Mouse (Mus musculus): ENCODE measurements around the gene Ssh2.

The Ssh2 gene

DNA sequence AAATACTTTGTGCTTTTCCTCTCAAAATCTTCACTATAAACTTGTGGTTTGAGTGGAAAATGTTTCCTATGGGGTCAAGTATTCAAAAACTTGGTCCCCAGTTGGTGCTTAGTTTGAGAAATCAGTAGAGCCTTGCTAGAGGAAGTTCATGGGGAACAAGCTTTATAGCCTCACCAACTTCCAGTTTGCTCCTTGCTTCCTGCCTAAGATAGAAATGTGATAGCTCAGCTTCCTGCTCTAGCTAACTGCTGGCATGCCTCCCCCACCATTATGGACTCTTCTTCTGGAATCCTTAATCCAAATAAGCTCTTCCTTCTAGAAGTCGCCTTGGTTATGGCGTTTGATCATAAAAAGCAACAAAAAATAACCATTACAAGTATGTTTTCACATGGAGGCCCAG lies 190.2 kb downstream of the Ssh2 start:
- no peak for DNase-seq (ENCODE audit: low spot score)

DNA sequence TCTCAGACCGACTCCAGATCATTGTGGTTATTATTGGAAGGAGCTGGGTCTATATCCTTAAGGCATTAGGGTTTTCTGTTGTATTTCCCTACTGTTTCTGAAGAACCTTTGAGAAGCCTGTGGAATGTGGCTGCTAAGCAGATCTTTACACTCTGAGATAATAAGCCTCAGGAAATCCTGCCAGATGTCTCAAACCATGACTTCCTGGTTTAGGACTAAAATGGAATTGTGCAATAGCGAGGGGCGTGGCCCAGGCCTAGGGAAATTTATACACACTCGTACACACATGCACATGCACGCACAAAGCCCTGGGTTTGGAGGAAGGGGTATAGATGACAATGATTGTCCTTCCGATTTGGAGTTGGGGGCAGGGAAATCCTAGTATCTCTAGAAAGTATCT lies 193.8 kb downstream of the Ssh2 start:
- DNase-seq (ENCODE audit: low spot score), result peak; percentile 31

DNA sequence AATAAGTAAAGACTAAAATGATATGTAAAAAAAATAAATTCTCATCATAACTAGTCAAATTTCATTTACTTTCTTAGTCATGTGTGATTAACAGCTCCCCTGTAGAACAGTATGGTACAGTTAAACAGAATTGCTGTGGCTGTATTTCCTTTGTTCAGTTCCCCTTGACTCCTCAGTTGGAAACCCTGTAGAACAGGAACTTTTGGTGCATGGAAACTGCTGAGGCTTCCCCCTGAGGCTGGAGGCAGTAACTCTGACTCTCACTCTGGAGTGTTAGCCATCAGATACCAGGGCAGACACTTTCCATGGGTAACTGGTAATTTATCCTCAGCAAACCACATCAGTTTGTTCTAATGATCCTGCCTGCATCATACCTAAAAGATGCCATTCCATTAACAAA lies 195.2 kb downstream of the Ssh2 start:
- DNase-seq (ENCODE audit: low spot score), result no peak

DNA sequence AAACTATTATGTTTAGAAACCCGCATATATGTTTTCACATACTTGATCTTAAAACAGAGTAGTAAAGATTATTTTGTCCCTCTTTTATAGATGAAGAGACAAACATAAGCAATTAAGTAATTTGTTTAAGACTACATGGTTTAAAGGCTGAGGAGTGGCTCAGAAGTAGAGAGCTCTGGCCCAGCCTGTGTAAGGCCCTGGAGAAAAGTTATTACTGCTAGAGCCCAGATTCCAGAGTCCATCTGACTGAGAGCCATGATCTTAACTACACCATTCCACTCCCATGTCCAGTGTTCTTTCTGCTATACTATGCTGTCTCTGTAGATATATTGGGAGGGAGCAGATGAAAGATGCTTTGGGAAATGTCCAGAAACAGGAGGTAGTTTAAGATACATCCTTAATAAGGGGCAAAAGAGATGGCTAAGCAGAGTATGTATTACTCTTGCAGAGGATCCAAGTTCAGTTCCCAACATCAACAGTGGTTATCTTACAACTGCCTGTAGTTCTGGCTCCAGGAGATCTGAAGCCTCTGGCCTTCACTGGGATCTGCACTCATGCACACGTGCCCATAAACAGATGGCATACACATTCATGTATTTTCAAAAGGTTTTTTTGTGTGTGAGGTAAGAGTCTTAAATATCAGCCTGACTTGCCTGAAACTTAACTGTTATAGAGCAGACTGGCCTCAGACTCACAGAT lies 198.2 kb downstream of the Ssh2 start:
- DNase-seq (ENCODE audit: low spot score), result no peak

DNA sequence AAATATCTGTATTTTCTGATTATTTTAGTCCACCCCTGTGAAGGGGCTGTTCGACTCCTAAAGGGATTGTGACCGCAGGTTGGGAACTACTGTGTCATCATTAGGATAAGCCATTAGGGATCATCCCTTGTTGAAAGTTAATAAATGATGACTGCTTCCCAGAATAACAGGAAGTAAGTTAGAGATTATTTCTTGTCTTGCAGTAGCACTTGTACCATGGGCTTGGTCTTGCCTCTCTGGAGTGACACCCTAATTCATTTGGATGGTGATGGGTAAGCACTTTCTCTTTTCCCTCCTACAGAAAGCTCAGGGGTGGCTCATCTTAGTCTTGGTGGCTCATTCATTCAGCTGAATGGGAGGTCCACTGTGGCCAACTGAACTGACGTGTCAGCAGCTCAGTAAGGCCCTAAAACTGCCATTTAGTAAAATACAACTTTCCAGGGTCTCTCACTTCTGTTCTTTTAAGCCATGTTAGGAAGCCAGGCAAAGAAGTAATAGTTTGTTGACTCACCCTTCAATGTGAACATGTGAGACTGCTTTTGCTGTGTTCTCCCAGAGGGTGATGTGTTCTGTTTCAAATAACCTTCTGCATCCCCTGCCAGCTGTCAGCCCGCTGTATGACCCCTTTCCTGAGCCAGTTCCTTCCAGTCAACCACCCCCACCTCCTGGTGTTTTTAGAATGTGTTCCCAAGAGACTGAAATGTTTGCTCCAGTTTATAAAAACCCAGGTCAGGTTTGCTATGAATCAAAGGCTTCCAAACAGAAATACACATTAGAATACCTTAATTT lies 200.3 kb downstream of the Ssh2 start:
- no peak for DNase-seq (ENCODE audit: low spot score)

DNA sequence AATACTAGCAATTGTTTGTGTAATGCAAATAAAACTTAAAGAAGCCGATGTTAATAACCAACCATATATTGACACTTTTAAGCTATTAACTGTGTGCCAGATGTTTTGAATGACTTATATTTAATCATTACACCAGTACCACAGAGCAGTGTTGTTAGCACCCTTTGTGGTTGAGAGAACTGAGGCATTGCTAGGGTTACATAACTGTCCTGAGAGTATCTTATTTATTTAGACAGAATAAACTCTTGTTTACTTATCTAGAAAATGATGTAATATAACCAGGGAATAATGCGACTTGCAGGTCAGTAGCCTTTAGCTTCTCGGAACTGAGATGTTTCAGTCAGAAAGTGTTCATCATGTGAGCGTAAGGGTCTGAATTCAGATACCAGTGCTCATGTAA lies 201.9 kb downstream of the Ssh2 start:
- DNase-seq (ENCODE audit: low spot score), result no peak

DNA sequence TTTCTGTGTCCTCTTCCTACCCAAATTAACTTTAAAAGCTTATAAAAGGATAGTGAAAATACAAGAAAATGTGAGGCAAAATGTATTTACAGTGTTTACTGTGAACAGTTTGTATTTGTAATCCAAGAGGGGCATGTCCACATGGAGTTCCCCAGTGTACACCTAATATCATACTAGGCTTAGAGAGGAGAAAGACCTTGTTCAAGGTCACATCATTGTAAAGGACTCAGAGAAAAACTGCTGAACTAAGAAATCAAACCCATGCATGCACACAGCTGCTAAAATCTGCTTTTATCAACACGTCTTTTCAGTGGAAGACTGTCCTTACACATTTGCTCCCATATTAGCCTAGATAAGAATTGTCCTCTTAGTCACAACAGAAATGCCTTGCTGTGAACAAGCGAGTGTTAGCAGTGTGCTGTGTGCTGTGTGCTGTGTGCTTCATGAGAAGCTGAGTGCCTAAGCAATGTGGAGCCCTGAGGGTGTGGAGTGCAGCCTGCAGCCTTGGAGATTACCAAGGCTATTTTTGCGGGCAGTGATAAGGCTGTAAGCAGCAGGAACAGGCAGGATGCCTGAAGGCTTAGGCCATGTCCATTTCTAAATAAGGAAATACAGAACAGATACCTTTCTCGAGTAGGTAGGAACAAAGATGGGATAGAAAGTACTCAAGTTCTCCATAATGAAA lies 207.2 kb downstream of the Ssh2 start:
- no peak for DNase-seq (ENCODE audit: low spot score)

DNA sequence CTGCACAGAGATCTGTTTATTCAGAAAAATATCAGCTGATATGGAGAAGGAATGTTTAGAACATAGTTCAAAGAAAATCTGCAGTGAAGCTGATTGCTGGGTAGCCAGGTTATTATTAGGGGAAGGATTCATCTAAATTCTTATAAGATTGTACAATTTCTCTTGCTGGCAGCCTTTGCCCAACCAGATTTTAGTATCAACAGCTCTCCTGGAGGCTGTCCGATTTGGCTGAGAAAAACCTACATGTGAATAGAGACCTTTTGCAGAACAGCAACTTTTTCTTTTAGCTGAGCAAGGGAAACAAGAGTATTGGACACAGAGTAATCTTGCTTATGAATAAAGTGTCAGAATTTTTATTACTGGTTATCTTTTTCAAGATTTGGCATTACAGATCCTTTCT lies 212.4 kb downstream of the Ssh2 start:
- DNase-seq (ENCODE audit: low spot score), result no peak

DNA sequence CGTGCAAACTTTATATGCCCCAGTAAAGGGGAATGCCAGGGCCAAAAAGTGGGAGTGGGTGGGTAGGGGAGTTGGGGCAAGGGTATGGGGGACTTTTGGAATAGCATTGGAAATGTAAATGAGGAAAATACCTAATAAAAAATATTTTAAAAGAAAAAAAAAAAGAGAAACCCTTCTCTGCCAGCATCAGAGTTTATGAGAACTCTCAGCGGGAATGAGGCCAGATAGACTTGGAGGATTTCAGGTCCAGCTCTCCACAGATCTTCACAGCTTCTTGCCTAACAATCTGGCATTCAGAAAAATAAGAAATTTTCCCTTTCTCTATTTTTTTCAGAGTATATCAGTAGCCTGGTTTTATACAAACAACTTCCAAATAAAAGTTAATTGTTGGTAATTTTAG lies 220.9 kb downstream of the Ssh2 start:
- DNase-seq (ENCODE audit: low spot score), result no peak

DNA sequence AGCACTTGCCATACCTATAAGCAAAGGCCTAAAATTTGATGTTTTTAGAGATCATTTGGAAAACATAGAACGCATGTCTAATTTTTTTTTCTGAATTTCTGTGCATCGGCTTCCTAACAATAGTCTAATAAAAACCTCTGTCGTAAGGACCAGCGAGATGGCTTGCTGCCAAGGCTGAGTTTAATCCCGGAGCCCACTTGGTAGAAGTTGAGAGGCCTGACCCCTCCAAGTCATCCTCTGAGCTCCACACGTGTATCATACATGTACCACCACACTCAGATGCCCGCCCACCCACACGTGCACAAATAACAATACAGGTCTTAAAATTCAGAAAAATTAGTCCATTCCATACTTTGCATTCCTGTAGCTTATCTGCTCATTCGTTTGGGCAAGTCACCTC lies 224.0 kb downstream of the Ssh2 start:
- DNase-seq (ENCODE audit: low spot score), result no peak

DNA sequence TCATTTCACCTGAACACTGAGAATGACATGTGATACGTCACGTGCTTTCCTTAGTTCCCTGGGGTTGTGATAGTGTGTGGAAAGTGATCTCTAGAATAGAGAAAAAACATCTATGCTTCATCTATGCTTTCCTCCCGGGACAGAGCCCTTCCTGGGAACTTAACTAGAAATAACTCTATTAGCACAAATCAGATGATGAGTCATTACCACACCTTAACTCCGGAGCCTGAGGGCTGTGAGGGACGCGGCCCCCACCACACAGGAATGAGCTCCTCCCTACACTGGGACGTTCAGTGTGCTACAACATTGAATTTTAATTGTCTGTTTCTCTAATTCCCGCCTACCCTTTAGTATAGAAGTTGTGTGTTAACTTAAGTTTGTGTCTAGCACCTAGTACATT lies 224.9 kb downstream of the Ssh2 start:
- no peak for DNase-seq (ENCODE audit: low spot score)

DNA sequence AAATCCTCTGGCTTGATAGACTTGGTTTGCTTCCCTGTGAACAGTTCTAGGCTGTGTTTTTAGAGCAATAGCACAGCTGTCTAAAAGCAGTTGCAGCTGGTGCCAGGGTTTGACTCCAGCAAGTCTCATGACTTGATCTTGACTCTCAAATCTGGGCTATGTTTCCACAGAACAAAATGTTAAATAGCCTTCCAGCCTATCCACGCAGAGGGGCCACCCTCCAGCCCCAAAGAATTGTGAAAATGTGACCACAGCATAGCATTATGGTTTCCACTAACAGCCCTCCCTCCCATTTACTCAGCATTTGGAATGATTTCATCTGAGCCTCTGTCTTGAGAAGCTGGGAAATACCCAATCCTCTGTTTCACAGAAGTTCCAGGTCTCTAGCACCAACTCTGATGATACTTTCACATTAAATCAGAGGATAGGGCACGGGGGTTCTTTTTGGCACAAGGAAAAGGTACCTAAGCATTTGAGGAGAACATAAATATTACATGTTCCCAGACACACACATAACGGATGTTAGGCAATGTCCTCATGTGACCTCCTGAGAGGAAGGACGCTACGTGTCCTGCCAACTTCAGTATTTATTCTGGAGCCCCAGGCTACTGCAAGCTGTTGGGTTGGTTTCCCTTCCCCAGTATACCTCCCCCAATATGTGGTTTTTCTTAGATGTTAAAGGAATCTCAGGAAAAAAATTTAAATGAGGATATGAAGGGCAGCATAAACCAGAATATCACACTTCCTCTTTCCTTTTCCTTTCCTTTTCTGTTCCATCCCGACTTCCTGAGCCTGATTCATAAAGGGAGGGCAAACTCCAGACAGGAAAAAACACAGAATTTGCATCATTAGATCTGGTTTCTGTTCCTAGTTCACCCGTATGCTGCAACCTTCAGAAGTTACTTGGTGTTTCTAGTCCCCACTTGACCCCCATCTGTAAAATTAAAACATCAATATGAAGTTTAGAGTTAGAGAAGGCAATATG lies 226.4 kb downstream of the Ssh2 start:
- DNase-seq (ENCODE audit: low spot score), result no peak

DNA sequence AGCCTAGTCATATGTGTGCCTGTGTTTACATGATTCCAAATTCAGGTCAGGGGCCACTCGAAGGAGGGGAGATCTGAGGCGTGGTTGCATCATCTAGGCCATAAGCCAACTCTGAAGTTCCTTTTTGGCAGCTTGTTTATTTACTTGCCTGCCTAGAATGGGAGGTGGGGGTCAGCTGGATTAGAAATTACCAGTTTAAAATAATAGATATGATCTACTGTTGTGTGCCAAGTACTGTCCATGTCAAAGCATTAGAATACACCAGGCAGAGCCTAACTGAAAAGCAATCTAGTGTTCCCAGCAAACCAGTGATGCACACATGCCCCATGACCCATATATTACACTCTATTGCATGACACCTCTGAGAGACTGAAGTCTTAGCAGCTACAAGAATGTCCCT lies 228.9 kb downstream of the Ssh2 start:
- DNase-seq (ENCODE audit: low spot score), result no peak

DNA sequence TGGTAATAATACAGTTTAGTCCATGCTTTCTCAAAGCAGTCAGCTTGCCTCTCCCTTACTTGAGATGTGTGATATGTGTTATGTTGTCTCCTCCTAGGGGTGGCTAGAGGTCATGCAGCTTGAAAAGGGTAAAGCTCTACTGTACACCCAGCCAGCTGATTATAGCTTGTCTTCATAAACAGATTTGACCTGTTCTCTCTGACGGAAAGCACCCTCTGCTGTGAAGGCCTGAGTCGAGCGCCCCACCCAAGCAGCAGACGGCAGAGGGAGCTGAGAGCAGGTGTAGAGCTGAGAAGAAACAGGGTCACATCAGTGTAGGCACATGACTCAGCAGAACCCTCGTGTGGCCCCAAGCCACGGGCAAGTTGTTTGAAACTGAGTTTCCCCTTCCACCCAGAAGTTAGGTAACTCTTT lies 230.5 kb downstream of the Ssh2 start:
- peak; percentile 31 for DNase-seq (ENCODE audit: low spot score)

DNA sequence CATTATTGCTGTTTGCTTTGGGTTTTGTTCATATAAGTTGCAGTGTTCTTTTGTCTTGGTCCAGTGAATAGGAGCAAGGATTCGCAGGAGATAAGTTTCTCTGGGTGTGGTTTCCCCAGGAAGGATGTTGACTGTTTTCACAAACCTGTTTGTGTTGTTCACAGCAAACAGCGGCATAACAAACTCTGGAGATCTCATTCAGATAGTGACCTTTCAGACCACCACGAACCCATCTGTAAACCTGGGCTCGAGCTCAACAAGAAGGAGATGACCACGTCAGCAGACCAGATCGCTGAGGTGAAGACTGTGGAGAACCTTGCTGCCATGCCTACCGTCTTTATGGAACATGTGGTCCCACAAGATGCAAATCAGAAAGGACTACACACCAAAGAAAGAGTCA lies 233.1 kb downstream of the Ssh2 start:
- DNase-seq (ENCODE audit: low spot score), result no peak

DNA sequence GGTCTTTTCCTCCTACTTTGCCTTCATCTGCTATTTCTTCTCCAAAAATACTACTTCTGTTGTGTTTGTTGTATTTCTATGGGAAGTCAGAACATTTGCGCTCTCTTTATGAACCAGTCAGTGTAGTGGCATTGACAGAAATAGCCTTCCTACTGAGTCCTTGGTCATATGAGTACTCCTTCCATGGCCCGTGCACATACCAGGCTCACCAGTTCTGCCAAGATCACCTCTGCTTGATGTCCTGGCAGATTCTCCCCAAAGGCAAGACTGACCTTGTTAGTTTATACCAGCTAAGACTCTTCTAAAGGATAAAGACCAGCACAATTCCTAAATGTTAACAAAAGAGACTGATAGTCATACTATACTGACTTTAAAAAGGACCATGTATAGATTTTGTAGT lies 235.6 kb downstream of the Ssh2 start:
- no peak for DNase-seq (ENCODE audit: low spot score)

DNA sequence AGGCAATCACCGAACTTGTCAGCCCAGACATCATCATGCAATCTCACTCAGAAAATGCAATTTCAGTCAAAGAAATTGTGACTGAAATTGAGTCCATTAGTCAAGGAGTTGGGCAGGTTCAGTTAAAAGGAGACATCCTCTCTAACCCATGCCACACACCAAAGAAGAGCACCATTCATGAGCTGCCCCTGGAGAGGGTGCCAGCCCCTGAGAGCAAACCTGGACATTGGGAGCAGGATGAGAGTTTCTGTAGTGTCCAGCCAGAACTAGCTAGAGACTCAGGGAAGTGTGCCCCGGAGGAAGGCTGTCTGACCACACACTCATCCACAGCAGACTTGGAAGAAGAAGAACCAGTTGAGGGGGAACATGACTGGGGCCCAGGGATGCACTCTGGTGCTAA lies 237.3 kb downstream of the Ssh2 start:
- DNase-seq (ENCODE audit: low spot score), result no peak

DNA sequence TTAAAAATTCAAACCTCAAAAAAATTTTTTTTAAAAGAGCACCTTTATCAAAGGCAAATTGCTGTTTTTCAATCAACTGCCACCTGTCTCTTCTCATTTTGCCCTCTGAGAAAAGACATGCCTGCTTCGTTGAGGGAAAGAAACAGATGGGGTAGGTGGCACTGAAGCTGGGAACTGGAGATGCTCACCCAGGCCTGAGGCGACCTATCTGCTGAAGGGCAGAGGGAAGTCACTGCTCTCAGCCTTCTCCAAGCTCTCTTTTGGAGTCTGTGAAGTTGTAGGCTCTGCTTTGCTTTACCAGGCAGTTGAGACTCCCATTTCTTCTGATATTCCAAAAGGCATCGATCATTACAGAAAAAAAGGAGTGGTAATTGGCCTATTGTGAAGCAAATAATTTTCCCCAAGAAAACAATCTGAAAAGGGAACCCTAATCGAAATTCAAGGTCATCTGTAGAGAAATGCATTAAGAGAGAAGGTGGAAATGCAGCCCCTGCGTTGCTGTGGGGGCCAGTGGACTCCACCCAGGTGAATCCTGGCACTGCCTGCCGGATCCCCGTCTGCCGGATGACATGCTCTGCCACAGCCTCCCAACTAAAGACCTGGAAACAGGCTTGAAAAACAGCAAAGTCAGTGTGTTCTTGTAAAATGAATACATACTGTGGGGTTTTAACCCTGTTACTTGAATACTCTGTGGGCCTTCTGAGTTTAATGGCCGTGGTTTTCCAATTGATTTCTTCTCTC lies 239.9 kb downstream of the Ssh2 start:
- DNase-seq (ENCODE audit: low spot score), result no peak

DNA sequence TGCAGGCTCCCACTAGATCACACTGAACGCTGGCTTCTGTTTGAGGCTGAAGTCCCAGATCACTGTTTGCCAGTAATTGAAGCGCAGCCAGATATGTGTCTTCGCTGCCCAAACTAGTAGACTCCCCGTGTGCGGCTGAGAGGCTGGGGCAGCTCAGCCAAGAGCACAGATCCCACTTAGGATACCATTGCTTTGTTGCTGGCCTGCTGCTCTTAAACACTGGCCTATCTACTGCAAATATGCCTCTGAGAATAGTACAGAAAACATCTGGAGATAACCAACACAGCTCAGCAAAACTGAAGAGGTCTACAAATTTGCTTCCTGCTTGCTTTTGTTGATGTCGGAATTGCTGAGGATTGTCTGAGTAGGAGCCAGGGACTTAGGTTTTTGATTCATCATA lies 240.8 kb downstream of the Ssh2 start:
- DNase-seq (ENCODE audit: low spot score), result no peak

DNA sequence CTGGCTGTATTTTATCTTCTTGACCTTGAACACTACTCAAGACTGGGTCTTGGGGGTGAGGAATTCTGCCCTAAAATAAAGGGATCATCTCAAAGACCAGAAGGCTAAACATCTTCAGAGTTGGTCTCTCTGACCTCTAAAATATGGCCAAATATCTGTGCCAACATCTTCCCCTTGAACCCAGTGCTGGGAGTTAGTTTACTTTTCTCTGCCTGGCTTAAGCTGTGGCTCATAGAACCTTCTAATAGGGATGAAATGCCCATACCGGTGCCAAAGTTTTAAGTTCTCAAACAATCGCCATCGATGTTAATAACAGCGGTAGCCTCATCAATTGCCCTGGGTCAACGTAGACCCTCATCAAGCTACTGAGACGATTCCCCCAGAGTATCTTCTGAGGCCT lies 245.8 kb downstream of the Ssh2 start:
- no peak for DNase-seq (ENCODE audit: low spot score)
